Comparison of ENCODE assay signal across 9 mouse cellular contexts in the genomic region with DNA sequence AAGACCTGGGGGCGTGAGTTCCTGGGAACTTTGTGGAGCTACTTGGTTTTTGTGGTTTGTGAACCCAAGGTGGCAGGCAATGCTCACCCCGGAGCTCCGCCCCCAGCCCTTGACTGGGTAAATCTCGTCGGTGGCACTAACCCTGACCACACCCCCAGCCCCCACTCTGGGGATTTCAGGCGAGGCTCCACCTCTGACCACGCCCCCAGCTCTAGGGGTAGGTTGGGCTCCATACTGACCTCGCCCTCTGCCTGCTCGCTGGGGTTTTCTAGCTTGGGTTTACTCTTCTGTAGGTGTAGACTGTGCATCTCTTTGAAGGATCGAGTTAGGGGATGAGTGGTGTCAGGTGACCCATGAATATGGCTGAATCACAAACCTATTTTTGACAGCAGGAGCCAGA. TPM values are rescaled to one million over a fixed set of nuclear protein-coding genes. Genes with fewer than 3 reads are reported as not detected.
DNase-seq lines count a peak whose midpoint lies in the region; ATAC-seq and TF ChIP-seq lines count a peak whose summit lies in the region.
"Had no signal": no experiment of that assay in that cellular context is flagged by ENCODE, and none has a peak within 500 bp of the region (broad histone marks: within the 10 kb centered on the region; RNA-seq: fewer than 3 reads in every experiment).

No protein-coding gene starts in this region.

- no peaks in the 10 kb centered on the region for H3K36me3 ChIP-seq in forebrain, embryonic 11.5 days (ENCODE audit: control insufficient read depth, insufficient read depth, low read length)
- peaks cover 34% of the 10 kb centered on the region for H3K36me3 ChIP-seq in forebrain, postnatal 0 days (ENCODE audit: insufficient read depth)
- H3K36me3 ChIP-seq in intestine, embryonic 16.5 days (ENCODE audit: control insufficient read depth, insufficient read depth, low read length) = peaks cover 11% of the 10 kb centered on the region
- H3K36me3 ChIP-seq in lung, postnatal 0 days (ENCODE audit: insufficient read depth, low read length) = no peaks in the 10 kb centered on the region
- H3K36me3 ChIP-seq in stomach, postnatal 0 days (ENCODE audit: control insufficient read depth, insufficient read depth, low read length) = no peaks in the 10 kb centered on the region

- H3K4me3 ChIP-seq in forebrain, embryonic 11.5 days (ENCODE audit: low read depth, low read length) = no peak overlapping the region
- H3K4me3 ChIP-seq in forebrain, postnatal 0 days (ENCODE audit: low read depth, low read length) = no peak overlapping the region
- no peak overlapping the region for H3K4me3 ChIP-seq in intestine, embryonic 16.5 days (ENCODE audit: low read length)
- no peak overlapping the region for H3K4me3 ChIP-seq in lung, postnatal 0 days (ENCODE audit: low read depth, low read length)
- no peak overlapping the region for H3K4me3 ChIP-seq in stomach, postnatal 0 days (ENCODE audit: low read depth, low read length)
- H3K4me3 ChIP-seq in left cerebral cortex, adult 2 months = no peak overlapping the region

- ATAC-seq in forebrain, embryonic 11.5 days (replicated peaks; ENCODE audit: low FRiP score) = 0 out of 2 replicates have a peak, but pooled peaks have one; percentile 9
- ATAC-seq in forebrain, postnatal 0 days = no peak
- ATAC-seq in intestine, embryonic 16.5 days = peak; percentile 63
- ATAC-seq in lung, postnatal 0 days = peak; percentile 88
- peak; percentile 52; the same call in 1 of the 2 replicates for ATAC-seq in stomach, postnatal 0 days (ENCODE audit: low FRiP score, low TSS enrichment)
- ATAC-seq: Patski had no signal

- 13% methylated on average over 10 of the region's 10 CpGs for WGBS in forebrain, embryonic 11.5 days
- WGBS in forebrain, postnatal 0 days = 12% methylated on average over 10 of the region's 10 CpGs
- WGBS in intestine, embryonic 16.5 days = 11% methylated on average over 10 of the region's 10 CpGs
- WGBS in lung, postnatal 0 days = 13% methylated on average over 10 of the region's 10 CpGs
- WGBS in stomach, postnatal 0 days = 5% methylated on average over 10 of the region's 10 CpGs

- no peak overlapping the region for H3K4me2 ChIP-seq in forebrain, embryonic 11.5 days (ENCODE audit: low read depth, low read length, severe bottlenecking)
- H3K4me2 ChIP-seq in forebrain, postnatal 0 days (ENCODE audit: low read depth) = no peak overlapping the region
- H3K4me2 ChIP-seq in intestine, embryonic 16.5 days (ENCODE audit: low read depth, low read length) = 0 out of 2 replicates have a peak overlapping the region, but pooled peaks have one; percentile 6
- H3K4me2 ChIP-seq in lung, postnatal 0 days (replicated peaks; ENCODE audit: low read depth, low read length) = no peak overlapping the region
- no peak overlapping the region for H3K4me2 ChIP-seq in stomach, postnatal 0 days (replicated peaks; ENCODE audit: low read depth)

- H3K27ac ChIP-seq in forebrain, embryonic 11.5 days (ENCODE audit: low read depth, low read length) = no peak overlapping the region
- no peak overlapping the region for H3K27ac ChIP-seq in forebrain, postnatal 0 days (ENCODE audit: low read depth, low read length)
- H3K27ac ChIP-seq in intestine, embryonic 16.5 days (ENCODE audit: low read length) = no peak overlapping the region
- no peak overlapping the region for H3K27ac ChIP-seq in lung, postnatal 0 days (ENCODE audit: low read length)
- H3K27ac ChIP-seq in stomach, postnatal 0 days (replicated peaks) = no peak overlapping the region
- H3K27ac ChIP-seq in left cerebral cortex, adult 2 months = no peak overlapping the region

- TF ChIP-seq EP300 in lung, postnatal 0 days (IDR thresholded peaks at IDR 0.05) = no peak
- TF ChIP-seq EP300 in stomach, postnatal 0 days (optimal IDR thresholded peaks at IDR 0.05) = no peak

- H3K9me3 ChIP-seq in forebrain, embryonic 11.5 days (ENCODE audit: control insufficient read depth, low read length) = no peaks in the 10 kb centered on the region
- H3K9me3 ChIP-seq in forebrain, postnatal 0 days (ENCODE audit: low read length) = no peaks in the 10 kb centered on the region
- no peaks in the 10 kb centered on the region for H3K9me3 ChIP-seq in intestine, embryonic 16.5 days (ENCODE audit: control insufficient read depth, low read length)
- H3K9me3 ChIP-seq in lung, postnatal 0 days (ENCODE audit: low read length) = no peaks in the 10 kb centered on the region
- H3K9me3 ChIP-seq in stomach, postnatal 0 days (ENCODE audit: control insufficient read depth, low read length) = no peaks in the 10 kb centered on the region

- TF ChIP-seq CTCF in forebrain, postnatal 0 days (IDR thresholded peaks at IDR 0.05; ENCODE audit: low read depth) = no peak
- TF ChIP-seq CTCF in lung, postnatal 0 days (IDR thresholded peaks at IDR 0.05) = no peak
- no peak for TF ChIP-seq CTCF in stomach, postnatal 0 days (IDR thresholded peaks at IDR 0.05; ENCODE audit: low read depth)
- no peak for TF ChIP-seq CTCF in left cerebral cortex, adult 2 months (IDR thresholded peaks at IDR 0.05)

- no peak for DNase-seq in forebrain, embryonic 11.5 days (ENCODE audit: low spot score)
- no peak for DNase-seq in forebrain, postnatal 0 days
- peak; percentile 82 for DNase-seq in c-Kit-positive CD71-positive TER-119-negative erythroid progenitor cells, embryonic 14.5 days (ENCODE audit: low read depth)
- peak; percentile 75 for DNase-seq in lung, postnatal 0 days (ENCODE audit: low spot score)
- peak; percentile 79 for DNase-seq in stomach, postnatal 0 days (ENCODE audit: low spot score)
- DNase-seq in urinary bladder, adult 2 months (ENCODE audit: low spot score) = no peak
- DNase-seq in left cerebral cortex, adult 2 months (ENCODE audit: extremely low spot score in 1 of 2, low spot score in 2 of 2) = no peak

- no peak overlapping the region for H3K9ac ChIP-seq in forebrain, embryonic 11.5 days (ENCODE audit: low read length)
- H3K9ac ChIP-seq in forebrain, postnatal 0 days = no peak overlapping the region
- peak overlapping the region; percentile 19; the same call in 1 of the 2 replicates for H3K9ac ChIP-seq in intestine, embryonic 16.5 days (ENCODE audit: low read depth, low read length)
- no peak overlapping the region for H3K9ac ChIP-seq in lung, postnatal 0 days (replicated peaks; ENCODE audit: low read depth)
- no peak overlapping the region for H3K9ac ChIP-seq in stomach, postnatal 0 days (ENCODE audit: low read length)

- H3K27me3 ChIP-seq in forebrain, embryonic 11.5 days (ENCODE audit: control insufficient read depth, insufficient read depth, low read length) = peaks cover 18% of the 10 kb centered on the region
- H3K27me3 ChIP-seq in forebrain, postnatal 0 days (ENCODE audit: insufficient read depth, low read length) = no peaks in the 10 kb centered on the region
- peaks cover 10% of the 10 kb centered on the region for H3K27me3 ChIP-seq in intestine, embryonic 16.5 days (replicated peaks; ENCODE audit: control insufficient read depth, insufficient read depth, low read length)
- H3K27me3 ChIP-seq in lung, postnatal 0 days (replicated peaks; ENCODE audit: insufficient read depth, low read length) = peaks cover 9% of the 10 kb centered on the region
- peaks cover 4% of the 10 kb centered on the region; the same call in 1 of the 2 replicates for H3K27me3 ChIP-seq in stomach, postnatal 0 days (ENCODE audit: control insufficient read depth, insufficient read depth, low read length)

- intact Hi-C loops in left cerebral cortex, adult 2 months (cut with DNase I) = no loop called here

- peaks cover 9% of the 10 kb centered on the region for H3K4me1 ChIP-seq in forebrain, embryonic 11.5 days (replicated peaks; ENCODE audit: control insufficient read depth, insufficient read depth, low read length)
- no peaks in the 10 kb centered on the region for H3K4me1 ChIP-seq in forebrain, postnatal 0 days (ENCODE audit: insufficient read depth)
- peaks cover 11% of the 10 kb centered on the region for H3K4me1 ChIP-seq in intestine, embryonic 16.5 days (ENCODE audit: control insufficient read depth, insufficient read depth, low read length)
- H3K4me1 ChIP-seq in lung, postnatal 0 days (ENCODE audit: insufficient read depth, low read depth, low read length) = no peaks in the 10 kb centered on the region
- H3K4me1 ChIP-seq in stomach, postnatal 0 days (replicated peaks; ENCODE audit: control insufficient read depth, insufficient read depth) = 0 out of 2 replicates have a peak, but pooled peaks cover 2% of the 10 kb centered on the region

RNA-seq across cellular contexts. Expression of gene Lingo3, which starts 4.7 kb away (rescaled TPM):
- polyA plus RNA-seq in forebrain, embryonic 11.5 days (2014; fragmentation: Nextera tagmentation; extraction: Ambion mirVana) = 1.2 and 2.1 TPM in 2 replicates
- 23.3 and 23.7 TPM in 2 replicates for total RNA-seq in forebrain, postnatal 0 days (2014; rRNA removed)
- polyA plus RNA-seq in forebrain, postnatal 0 days (2015; fragmentation: Nextera tagmentation; extraction: Ambion mirVana) = 18.5 and 20.3 TPM in 2 replicates
- 0.07 and 0.10 TPM in 2 replicates for polyA plus RNA-seq in intestine, embryonic 16.5 days (2015; fragmentation: Nextera tagmentation; extraction: Ambion mirVana)
- not detected in 2 replicates for polyA plus RNA-seq in lung, postnatal 0 days (2015; fragmentation: Nextera tagmentation; extraction: Ambion mirVana)
- polyA plus RNA-seq in stomach, postnatal 0 days (2015; fragmentation: Nextera tagmentation; extraction: Ambion mirVana) = 0.12 and 0.17 TPM in 2 replicates
- not detected in 2 replicates for polyA plus RNA-seq in urinary bladder, adult 2 months (2012; rRNA removed)
- 10 to 100 TPM; 38.3 to 42.8 TPM for total RNA-seq in left cerebral cortex, adult 2 months (2021)

RNA-seq across cellular contexts. Expression of gene Lsm7, which starts 6.4 kb away (rescaled TPM):
- 308 and 322 TPM in 2 replicates for polyA plus RNA-seq in forebrain, embryonic 11.5 days (2014; fragmentation: Nextera tagmentation; extraction: Ambion mirVana)
- total RNA-seq in forebrain, postnatal 0 days (2014; rRNA removed) = 158 and 292 TPM in 2 replicates
- polyA plus RNA-seq in forebrain, postnatal 0 days (2015; fragmentation: Nextera tagmentation; extraction: Ambion mirVana) = 306 and 392 TPM in 2 replicates
- 198 and 240 TPM in 2 replicates for polyA plus RNA-seq in intestine, embryonic 16.5 days (2015; fragmentation: Nextera tagmentation; extraction: Ambion mirVana)
- polyA plus RNA-seq in lung, postnatal 0 days (2015; fragmentation: Nextera tagmentation; extraction: Ambion mirVana) = 129 and 138 TPM in 2 replicates
- 176 and 180 TPM in 2 replicates for polyA plus RNA-seq in stomach, postnatal 0 days (2015; fragmentation: Nextera tagmentation; extraction: Ambion mirVana)
- polyA plus RNA-seq in urinary bladder, adult 2 months (2012; rRNA removed) = 117 and 147 TPM in 2 replicates
- total RNA-seq in left cerebral cortex, adult 2 months (2021) = 10 to 100 TPM; 40.0 to 43.2 TPM

RNA-seq across cellular contexts. Expression of gene Sppl2b, which starts 6.5 kb away (rescaled TPM):
- 37.0 and 39.8 TPM in 2 replicates for polyA plus RNA-seq in forebrain, embryonic 11.5 days (2014; fragmentation: Nextera tagmentation; extraction: Ambion mirVana)
- 79.2 and 90.3 TPM in 2 replicates for total RNA-seq in forebrain, postnatal 0 days (2014; rRNA removed)
- polyA plus RNA-seq in forebrain, postnatal 0 days (2015; fragmentation: Nextera tagmentation; extraction: Ambion mirVana) = 64.6 and 74.4 TPM in 2 replicates
- polyA plus RNA-seq in intestine, embryonic 16.5 days (2015; fragmentation: Nextera tagmentation; extraction: Ambion mirVana) = 36.2 and 36.6 TPM in 2 replicates
- 26.5 and 26.8 TPM in 2 replicates for polyA plus RNA-seq in lung, postnatal 0 days (2015; fragmentation: Nextera tagmentation; extraction: Ambion mirVana)
- 17.7 and 23.0 TPM in 2 replicates for polyA plus RNA-seq in stomach, postnatal 0 days (2015; fragmentation: Nextera tagmentation; extraction: Ambion mirVana)
- polyA plus RNA-seq in urinary bladder, adult 2 months (2012; rRNA removed) = 33.0 and 37.4 TPM in 2 replicates
- 10 to 100 TPM; 55.6 to 62.5 TPM for total RNA-seq in left cerebral cortex, adult 2 months (2021)

RNA-seq across cellular contexts. Expression of gene Oaz1, which starts 22.1 kb away (rescaled TPM):
- polyA plus RNA-seq in forebrain, embryonic 11.5 days (2014; fragmentation: Nextera tagmentation; extraction: Ambion mirVana) = 1,775 and 1,994 TPM in 2 replicates
- 1,019 and 1,040 TPM in 2 replicates for total RNA-seq in forebrain, postnatal 0 days (2014; rRNA removed)
- polyA plus RNA-seq in forebrain, postnatal 0 days (2015; fragmentation: Nextera tagmentation; extraction: Ambion mirVana) = 1,146 and 1,244 TPM in 2 replicates
- polyA plus RNA-seq in intestine, embryonic 16.5 days (2015; fragmentation: Nextera tagmentation; extraction: Ambion mirVana) = 1,610 and 1,714 TPM in 2 replicates
- polyA plus RNA-seq in lung, postnatal 0 days (2015; fragmentation: Nextera tagmentation; extraction: Ambion mirVana) = 1,344 and 1,416 TPM in 2 replicates
- polyA plus RNA-seq in stomach, postnatal 0 days (2015; fragmentation: Nextera tagmentation; extraction: Ambion mirVana) = 1,070 and 1,103 TPM in 2 replicates
- 566 and 709 TPM in 2 replicates for polyA plus RNA-seq in urinary bladder, adult 2 months (2012; rRNA removed)
- 100 to 1,000 TPM; 476 to 536 TPM for total RNA-seq in left cerebral cortex, adult 2 months (2021)

RNA-seq across cellular contexts. Expression of gene Tmprss9, which starts 23.1 kb away (rescaled TPM):
- 0.08 and 0.12 TPM in 2 replicates for polyA plus RNA-seq in forebrain, embryonic 11.5 days (2014; fragmentation: Nextera tagmentation; extraction: Ambion mirVana)
- 0.08 and 0.33 TPM in 2 replicates for total RNA-seq in forebrain, postnatal 0 days (2014; rRNA removed)
- polyA plus RNA-seq in forebrain, postnatal 0 days (2015; fragmentation: Nextera tagmentation; extraction: Ambion mirVana) = 0.18 and 0.22 TPM in 2 replicates
- polyA plus RNA-seq in intestine, embryonic 16.5 days (2015; fragmentation: Nextera tagmentation; extraction: Ambion mirVana) = 0.06 TPM in 1 of 2 replicates, not detected in the other
- polyA plus RNA-seq in lung, postnatal 0 days (2015; fragmentation: Nextera tagmentation; extraction: Ambion mirVana) = 0.04 TPM in 1 of 2 replicates, not detected in the other
- 2.0 and 2.2 TPM in 2 replicates for polyA plus RNA-seq in stomach, postnatal 0 days (2015; fragmentation: Nextera tagmentation; extraction: Ambion mirVana)
- 0.44 and 0.49 TPM in 2 replicates for polyA plus RNA-seq in urinary bladder, adult 2 months (2012; rRNA removed)
- under 1 TPM; 0.18 to 0.19 TPM for total RNA-seq in left cerebral cortex, adult 2 months (2021)

Comparison
In these comparisons a context has a peak if more than half of its experiments do, and no peak if none do; other contexts are left out.
1. DNase-seq: peak in c-Kit-positive CD71-positive TER-119-negative erythroid progenitor cells, embryonic 14.5 days (single experiment), lung, postnatal 0 days (single experiment) and stomach, postnatal 0 days (single experiment); none in forebrain, embryonic 11.5 days (single experiment), forebrain, postnatal 0 days (single experiment), urinary bladder, adult 2 months (single experiment) and left cerebral cortex, adult 2 months (0 of 2).